Mouse (Mus musculus) MEL (cell line): ENCODE measurements around the gene Tsc22d3.

Experiments used
- BHLHE40 ChIP-seq: IDR thresholded peaks from 2 replicates; pipeline ENCODE4 v1.6.1; 2012; ENCODE audit warnings: low read depth, mild to moderate bottlenecking, inconsistent platforms, low read length, improper control_type of control experiment, borderline replicate concordance
- CTCF ChIP-seq, 3 experiments: IDR thresholded peaks in 2 of 3; conservative IDR thresholded peaks in 1 of 3; 2 replicates each; pipeline ENCODE4 v1.5.1; 2011 to 2012; ENCODE audit warnings: low read length in 3 of 3, low read depth in 2 of 3, mild to moderate bottlenecking in 2 of 3, improper control_type of control experiment in 1 of 3, inconsistent platforms in 1 of 3, mixed read lengths in 1 of 3, moderate library complexity in 1 of 3; ENCODE audit not compliant: control insufficient read depth in 1 of 3, insufficient read depth in 1 of 3, poor library complexity in 1 of 3, severe bottlenecking in 1 of 3
- E2F4 ChIP-seq: IDR thresholded peaks from 2 replicates; pipeline ENCODE4 v1.6.1; 2011; ENCODE audit warnings: low read depth, low read length, improper control_type of control experiment, borderline replicate concordance
- ELF1 ChIP-seq: IDR thresholded peaks from 2 replicates; pipeline ENCODE4 v1.6.1; 2014; ENCODE audit warnings: low read depth, mild to moderate bottlenecking, inconsistent platforms, low read length, improper control_type of control experiment, moderate library complexity
- EP300 ChIP-seq, 2 experiments: IDR thresholded peaks; 2 replicates each; pipeline ENCODE4 v1.6.1; 2011; ENCODE audit warnings: improper control_type of control experiment in 2 of 2, low read length in 2 of 2, low read depth in 1 of 2, mild to moderate bottlenecking in 1 of 2
- ETS1 ChIP-seq: IDR thresholded peaks from 2 replicates; pipeline ENCODE4 v1.6.1; 2012; ENCODE audit warnings: low read depth, mild to moderate bottlenecking, inconsistent platforms, low read length, improper control_type of control experiment, moderate library complexity
- GATA1 ChIP-seq: IDR thresholded peaks from 2 replicates; pipeline ENCODE4 v1.6.1; 2011; ENCODE audit warnings: low read depth, low read length, improper control_type of control experiment
- NELFE ChIP-seq: IDR thresholded peaks from 2 replicates; pipeline ENCODE4 v1.6.1; 2011; ENCODE audit warnings: low read depth, low read length, improper control_type of control experiment
- POLR2AphosphoS5 ChIP-seq: IDR thresholded peaks from 2 replicates; pipeline ENCODE4 v1.6.1; 2012; ENCODE audit warnings: low read depth, borderline replicate concordance, mild to moderate bottlenecking, inconsistent platforms, low read length, moderate library complexity, mixed read lengths
- RCOR1 ChIP-seq: IDR thresholded peaks from 2 replicates; pipeline ENCODE4 v1.6.1; 2012; ENCODE audit warnings: low read depth, mild to moderate bottlenecking, inconsistent platforms, low read length, improper control_type of control experiment
- TCF12 ChIP-seq: IDR thresholded peaks from 2 replicates; pipeline ENCODE4 v1.6.1; 2014; ENCODE audit warnings: low read depth, mild to moderate bottlenecking, inconsistent platforms, low read length, improper control_type of control experiment, moderate library complexity
- USF1 ChIP-seq: IDR thresholded peaks from 2 replicates; pipeline ENCODE4 v1.6.1; 2014; ENCODE audit warnings: low read depth, mild to moderate bottlenecking, inconsistent platforms, low read length, improper control_type of control experiment, moderate library complexity

DNA sequence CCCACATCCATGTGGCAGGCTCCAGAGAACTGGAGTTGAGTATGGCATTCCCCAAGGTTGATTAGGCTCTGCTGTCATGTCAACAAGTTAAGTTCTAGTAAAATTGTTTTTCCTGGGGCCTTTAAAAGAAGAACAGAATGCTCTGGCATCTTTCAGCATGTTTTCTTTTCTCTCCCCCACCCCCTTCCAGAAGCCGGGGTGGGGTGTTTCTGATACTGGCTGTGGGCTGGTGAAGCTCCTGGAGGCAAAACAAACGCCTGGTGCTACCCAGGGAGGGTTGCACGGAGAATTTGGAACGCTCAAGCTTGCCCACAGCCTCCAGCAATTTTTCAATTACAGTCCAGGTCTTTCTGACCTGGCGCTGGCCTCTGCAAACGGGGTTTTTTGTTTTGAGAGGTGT is 73.2 kb downstream of the Tsc22d3 start:
- TF ChIP-seq USF1, result no peak
- TF ChIP-seq TCF12, result no peak
- TF ChIP-seq CTCF (IDR thresholded peaks at IDR 0.05 in 2 of 3, conservative IDR thresholded peaks at IDR 0.05 in 1 of 3; ENCODE audit: control insufficient read depth in 1 of 3, insufficient read depth in 1 of 3, low read depth in 2 of 3, low read length in 3 of 3, poor library complexity in 1 of 3, severe bottlenecking in 1 of 3), result no peak
- TF ChIP-seq GATA1, result no peak
- TF ChIP-seq NELFE, result no peak
- no peak for TF ChIP-seq E2F4
- TF ChIP-seq POLR2AphosphoS5, result no peak
- no peak for TF ChIP-seq ELF1
- TF ChIP-seq BHLHE40, result no peak
- no peak for TF ChIP-seq RCOR1
- TF ChIP-seq ETS1, result no peak
- TF ChIP-seq EP300 (IDR thresholded peaks at IDR 0.05; ENCODE audit: low read depth in 1 of 2, low read length in 2 of 2), result no peak
